Mouse (Mus musculus): ENCODE results near the gene Cdk5rap3. TPM values are rescaled to one million over a fixed set of nuclear protein-coding genes. Genes with fewer than 3 reads are reported as not detected.

Gene Cdk5rap3
- polyA plus RNA-seq, 1 experiment from 2014 or later: 91.7 TPM

DNA sequence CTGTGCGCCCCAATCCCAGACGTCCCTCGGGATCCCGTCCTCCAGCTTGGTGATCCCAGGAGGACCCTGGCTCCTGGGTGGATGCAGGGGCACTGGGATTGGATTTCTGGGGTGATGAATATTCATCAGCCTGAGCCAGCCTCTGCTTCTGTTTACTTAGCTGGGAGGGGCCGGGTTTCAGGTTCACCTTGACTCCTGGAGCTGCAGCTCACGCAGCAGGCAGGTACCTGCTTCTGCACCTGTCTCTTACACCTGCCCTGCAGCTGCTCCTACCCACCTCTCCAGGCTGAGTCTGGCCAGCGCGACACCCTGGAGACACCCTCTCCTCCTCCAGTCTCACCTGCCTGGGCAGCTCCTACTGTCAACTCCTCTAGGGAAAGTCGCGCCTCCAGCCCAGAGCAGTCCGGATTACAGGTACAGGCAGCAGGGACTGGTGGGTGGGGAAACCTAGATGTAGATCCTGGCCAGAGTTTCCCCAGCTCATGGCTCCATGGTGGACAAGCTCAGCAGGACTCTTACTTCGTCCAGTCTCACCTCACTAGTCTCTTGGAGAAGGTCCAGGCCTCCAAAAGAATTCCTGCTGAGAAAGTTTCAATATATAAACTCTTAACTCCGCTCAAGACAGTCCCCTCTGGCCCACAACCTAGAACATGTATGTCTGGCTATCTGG lies 12.9 kb upstream of the Cdk5rap3 start:
- no peak for ATAC-seq (replicated peaks)
- Histone ChIP-seq H3K9me3 (no peaks in the 10 kb centered on the region), H3K4me2 (no peak overlapping the region), H3K4me1 (no peaks in the 10 kb centered on the region), H3K4me3 (no peak overlapping the region), H3K27ac (no peak overlapping the region), H3K9ac (no peak overlapping the region), H3K36me3 (replicated peaks) (no peaks in the 10 kb centered on the region), H3K27me3 (replicated peaks) (peaks cover 18% of the 10 kb centered on the region; the same call in 1 of the 2 replicates)
- 13% methylated on average over 13 of the region's 13 CpGs for WGBS

DNA sequence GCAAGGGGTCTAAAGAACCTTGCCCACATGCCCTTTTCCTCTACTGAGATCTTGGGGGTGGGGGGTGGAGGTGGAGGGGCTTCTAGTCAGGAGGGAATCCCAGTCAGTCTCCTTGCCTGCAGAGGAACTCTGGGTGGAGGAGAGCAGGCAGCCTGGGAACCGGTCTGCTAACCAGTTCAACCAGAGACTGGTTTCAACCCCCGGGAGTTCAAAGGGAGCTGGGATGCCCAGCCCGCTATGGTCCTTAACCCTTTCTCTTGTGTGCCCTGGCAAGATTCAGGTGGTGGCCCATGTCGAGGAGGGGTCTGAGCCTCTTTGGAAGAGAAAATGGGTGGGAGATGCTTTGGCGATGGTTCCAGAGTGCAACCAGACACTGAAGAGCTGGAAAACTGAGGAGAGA lies 12.4 kb upstream of the Cdk5rap3 start:
- 6% methylated on average over 5 of the region's 5 CpGs for WGBS
- Histone ChIP-seq H3K27me3 (replicated peaks) (peaks cover 18% of the 10 kb centered on the region; the same call in 1 of the 2 replicates), H3K4me2 (no peak overlapping the region), H3K9ac (no peak overlapping the region), H3K4me1 (no peaks in the 10 kb centered on the region), H3K9me3 (no peaks in the 10 kb centered on the region), H3K36me3 (replicated peaks) (no peaks in the 10 kb centered on the region), H3K4me3 (no peak overlapping the region), H3K27ac (no peak overlapping the region)
- no peak for ATAC-seq (replicated peaks)

DNA sequence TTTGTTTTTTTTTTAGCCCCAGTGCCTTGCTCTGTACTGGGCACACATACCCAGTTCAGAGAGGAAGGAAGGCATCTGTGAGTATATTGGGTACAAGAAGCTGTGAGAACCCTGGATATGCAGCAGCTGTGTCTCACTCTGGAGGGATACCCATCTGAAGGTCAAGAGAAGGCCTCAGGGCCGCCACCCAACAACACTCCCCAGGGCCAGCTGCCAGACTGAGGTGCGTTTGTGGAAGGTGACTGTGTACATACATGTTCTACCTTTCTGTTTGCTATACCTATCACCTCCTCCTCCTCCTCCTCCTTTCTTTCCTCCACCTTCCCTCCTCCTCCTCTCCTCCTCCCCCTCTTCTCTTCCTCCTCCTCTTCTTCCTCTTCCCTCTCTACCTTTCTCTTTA lies 11.8 kb upstream of the Cdk5rap3 start, which contains the start of gene Prr15l:
Gene Prr15l (plus strand): TSS at position 17 of the 400 bp plus-strand sequence.
- H3K4me2 ChIP-seq: no peak within 1 kb of the TSS
- no peaks in the 10 kb centered on the region for H3K9me3 ChIP-seq
- no peaks in the 10 kb centered on the region for H3K4me1 ChIP-seq
- WGBS: 74% methylated on average over 2 of the region's 2 CpGs
- no peaks in the 10 kb centered on the region for H3K36me3 ChIP-seq (replicated peaks)
- H3K9ac ChIP-seq: no peak within 1 kb of the TSS
- H3K4me3 ChIP-seq: no peak within 1 kb of the TSS
- H3K27me3 ChIP-seq (replicated peaks): peaks cover 18% of the 10 kb centered on the region; the same call in 1 of the 2 replicates
- ATAC-seq (replicated peaks): no peak
- H3K27ac ChIP-seq: no peak within 1 kb of the TSS

DNA sequence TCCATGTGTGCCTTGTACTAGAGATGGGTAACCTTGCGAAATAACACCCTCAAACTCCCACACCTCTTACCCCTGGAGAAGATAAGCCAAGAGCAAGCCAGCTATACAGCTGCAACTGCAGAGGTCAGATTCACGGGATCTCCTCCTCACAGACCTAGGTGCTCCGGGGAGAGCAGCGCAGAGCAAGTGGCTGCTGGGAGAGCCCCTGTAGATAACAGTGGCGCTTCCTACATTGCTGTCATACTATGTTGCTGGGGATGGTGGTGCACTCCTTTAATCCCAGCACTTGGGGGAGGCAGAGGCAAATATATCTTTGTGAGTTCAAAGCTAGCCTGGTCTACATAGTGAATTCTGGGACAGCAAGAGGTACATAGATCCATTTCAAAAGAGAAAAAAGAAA lies 10.3 kb upstream of the Cdk5rap3 start:
- no peak overlapping the region for H3K27ac ChIP-seq
- H3K27me3 ChIP-seq (replicated peaks): peaks cover 18% of the 10 kb centered on the region; the same call in 1 of the 2 replicates

DNA sequence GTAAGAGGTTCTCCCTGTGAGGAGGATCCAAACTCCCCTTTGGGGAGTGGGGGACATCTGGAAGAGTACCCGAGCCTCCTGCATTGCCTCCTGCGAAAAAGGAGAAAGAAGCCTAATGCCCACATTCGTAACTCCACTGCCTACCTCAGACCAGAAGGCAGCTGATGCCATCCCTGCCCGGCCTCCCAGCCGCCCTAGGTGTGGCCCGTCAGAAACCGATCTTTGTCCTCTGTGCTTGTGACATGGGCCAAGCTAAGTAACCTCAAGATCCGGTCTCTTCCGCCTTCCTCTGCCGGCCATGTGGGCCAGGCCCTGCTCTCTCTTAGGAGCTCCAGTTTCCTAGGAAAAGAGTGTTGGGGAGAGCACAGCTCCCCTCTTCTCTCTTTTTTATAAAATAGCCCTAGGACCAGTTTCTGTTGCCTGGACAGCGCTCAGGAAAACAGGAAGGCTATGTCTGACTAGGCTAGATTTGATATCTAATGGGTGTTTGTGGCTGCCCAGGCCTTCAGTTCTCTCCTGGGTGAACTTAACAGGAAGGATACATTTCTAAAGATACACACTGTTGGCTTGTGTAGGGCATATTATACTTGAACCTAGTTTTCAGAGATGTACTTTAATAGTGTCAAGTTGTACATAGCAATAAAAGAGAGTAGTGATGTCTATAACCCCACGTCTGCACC lies 9.3 kb upstream of the Cdk5rap3 start:
- no peak for ATAC-seq (replicated peaks)
- H3K27me3 ChIP-seq (replicated peaks): peaks cover 18% of the 10 kb centered on the region; the same call in 1 of the 2 replicates
- H3K4me3 ChIP-seq: no peak overlapping the region

More for the DNA sequence above, 10.3 kb upstream of the Cdk5rap3 start:
- H3K4me3 ChIP-seq: no peak overlapping the region
- WGBS: 82% methylated on average over 5 of the region's 5 CpGs
- ATAC-seq (replicated peaks): no peak
- H3K9ac ChIP-seq: no peak overlapping the region
- no peaks in the 10 kb centered on the region for H3K9me3 ChIP-seq
- no peak overlapping the region for H3K4me2 ChIP-seq
- no peaks in the 10 kb centered on the region for H3K4me1 ChIP-seq
- no peaks in the 10 kb centered on the region for H3K36me3 ChIP-seq (replicated peaks)

DNA sequence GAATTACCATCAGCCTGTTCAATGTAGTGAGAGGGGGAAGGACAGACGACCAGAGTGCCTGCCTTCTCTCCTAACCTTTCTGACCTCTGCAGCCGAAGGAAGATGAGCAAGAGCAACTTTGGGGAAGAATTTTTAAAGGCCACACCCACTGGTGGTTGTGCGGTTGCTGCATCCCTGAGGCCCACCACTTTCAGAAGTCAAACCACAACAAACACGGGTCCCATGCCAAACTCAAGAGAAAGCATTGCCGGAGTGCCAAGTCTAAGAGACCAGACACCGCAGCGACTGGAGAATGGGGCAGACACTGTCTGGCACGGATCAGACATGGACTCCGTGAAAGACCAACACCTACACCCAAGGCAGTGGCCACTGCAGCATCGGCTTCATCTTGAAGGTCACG lies 8.6 kb upstream of the Cdk5rap3 start:
- Histone ChIP-seq H3K4me2 (no peak overlapping the region), H3K27ac (no peak overlapping the region), H3K9ac (no peak overlapping the region), H3K36me3 (replicated peaks) (no peaks in the 10 kb centered on the region), H3K4me3 (no peak overlapping the region), H3K27me3 (replicated peaks) (peaks cover 17% of the 10 kb centered on the region; the same call in 1 of the 2 replicates), H3K4me1 (no peaks in the 10 kb centered on the region), H3K9me3 (no peaks in the 10 kb centered on the region)
- 85% methylated on average over 11 of the region's 11 CpGs for WGBS
- no peak for ATAC-seq (replicated peaks)

More for the DNA sequence above, 9.3 kb upstream of the Cdk5rap3 start:
- no peak overlapping the region for H3K4me2 ChIP-seq
- no peaks in the 10 kb centered on the region for H3K4me1 ChIP-seq
- no peaks in the 10 kb centered on the region for H3K36me3 ChIP-seq (replicated peaks)
- WGBS: 82% methylated on average over 12 of the region's 12 CpGs
- H3K9ac ChIP-seq: no peak overlapping the region
- no peaks in the 10 kb centered on the region for H3K9me3 ChIP-seq
- H3K27ac ChIP-seq: no peak overlapping the region

DNA sequence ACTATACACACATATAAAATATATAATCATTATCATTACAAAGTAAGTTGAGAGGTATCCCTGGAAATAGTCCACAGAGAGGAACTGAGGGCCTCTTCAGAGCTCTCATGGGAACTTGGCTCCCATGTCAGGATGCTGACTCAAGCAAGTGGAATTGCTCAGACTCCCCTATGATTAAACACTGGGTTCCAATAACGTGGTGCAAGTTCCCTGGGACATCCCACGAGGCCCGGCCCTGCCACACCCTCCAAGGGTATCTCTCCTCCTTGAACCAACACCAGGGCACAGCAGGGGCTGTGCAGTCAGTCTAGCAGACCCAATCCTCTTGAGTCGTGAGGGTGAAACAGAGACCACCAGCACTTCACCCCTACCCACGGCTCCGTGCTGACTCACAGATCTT lies 2.7 kb upstream of the Cdk5rap3 start:
- H3K9ac ChIP-seq: no peak overlapping the region
- no peaks in the 10 kb centered on the region for H3K9me3 ChIP-seq
- no peaks in the 10 kb centered on the region for H3K27me3 ChIP-seq (replicated peaks)
- no peaks in the 10 kb centered on the region for H3K36me3 ChIP-seq (replicated peaks)
- no peak overlapping the region for H3K4me3 ChIP-seq
- WGBS: 53% methylated on average over 6 of the region's 6 CpGs
- peaks cover 13% of the 10 kb centered on the region for H3K4me1 ChIP-seq
- H3K27ac ChIP-seq: no peak overlapping the region
- H3K4me2 ChIP-seq: no peak overlapping the region
- no peak for ATAC-seq (replicated peaks)

DNA sequence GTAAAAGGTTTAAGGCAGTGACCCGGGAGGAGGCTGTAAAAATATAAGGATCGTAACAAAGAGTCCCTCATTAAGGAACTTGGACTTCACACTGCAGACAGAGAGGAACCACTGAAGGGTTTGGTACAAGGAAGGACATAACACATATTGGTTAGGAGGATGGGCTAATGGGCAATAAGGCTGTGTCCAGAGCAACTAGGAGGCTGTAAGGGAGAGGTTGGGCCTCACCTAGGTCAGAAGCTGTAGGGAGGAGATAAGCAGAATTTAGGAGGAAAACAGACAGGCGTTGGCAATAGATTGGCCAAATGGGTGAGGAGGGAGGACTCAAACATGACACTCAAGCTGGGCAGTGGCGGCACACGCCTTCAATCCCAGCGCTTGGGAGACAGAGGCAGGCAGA lies 1.1 kb upstream of the Cdk5rap3 start:
- H3K9ac ChIP-seq: no peak overlapping the region
- no peaks in the 10 kb centered on the region for H3K27me3 ChIP-seq (replicated peaks)
- H3K4me3 ChIP-seq: no peak overlapping the region
- no peak overlapping the region for H3K4me2 ChIP-seq
- H3K36me3 ChIP-seq (replicated peaks): no peaks in the 10 kb centered on the region
- no peak for ATAC-seq (replicated peaks)
- H3K27ac ChIP-seq: no peak overlapping the region
- H3K9me3 ChIP-seq: no peaks in the 10 kb centered on the region
- peaks cover 13% of the 10 kb centered on the region for H3K4me1 ChIP-seq
- 94% methylated on average over 6 of the region's 6 CpGs for whole genome bisulfite sequencing

DNA sequence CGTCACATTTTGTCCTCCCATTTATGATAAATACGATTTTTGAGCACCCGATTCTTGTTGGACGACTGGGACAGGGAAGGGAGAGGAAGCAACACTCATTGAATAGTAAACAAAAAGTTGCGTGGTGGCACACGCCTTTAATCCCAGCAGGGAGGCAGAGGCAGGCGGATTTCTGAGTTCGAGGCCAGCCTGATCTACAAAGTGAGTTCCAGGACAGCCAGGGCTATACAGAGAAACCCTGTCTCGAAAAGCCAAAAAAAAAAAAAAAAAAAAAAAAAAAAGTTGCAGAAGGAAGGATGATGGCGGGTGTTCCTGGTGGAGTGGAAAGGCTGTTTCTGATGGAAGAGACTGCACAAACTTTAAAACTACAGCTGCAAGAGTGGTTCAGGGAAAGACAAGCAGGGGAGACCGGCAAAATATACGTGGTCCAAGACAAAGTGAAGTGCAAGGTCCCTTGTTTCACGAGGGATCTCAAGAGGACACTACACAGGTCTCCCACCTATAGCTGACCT lies 645 bp upstream of the Cdk5rap3 start:
- peak overlapping the region; percentile 84 for H3K4me2 ChIP-seq
- peaks cover 13% of the 10 kb centered on the region for H3K4me1 ChIP-seq
- no peaks in the 10 kb centered on the region for H3K9me3 ChIP-seq
- H3K9ac ChIP-seq: no peak overlapping the region
- no peak overlapping the region for H3K27ac ChIP-seq
- H3K36me3 ChIP-seq (replicated peaks): no peaks in the 10 kb centered on the region
- WGBS: 32% methylated on average over 13 of the region's 13 CpGs
- no peaks in the 10 kb centered on the region for H3K27me3 ChIP-seq (replicated peaks)
- peak; percentile 21; the same call in 1 of the 2 replicates for ATAC-seq (replicated peaks)
- peak overlapping the region; percentile 62 for H3K4me3 ChIP-seq

DNA sequence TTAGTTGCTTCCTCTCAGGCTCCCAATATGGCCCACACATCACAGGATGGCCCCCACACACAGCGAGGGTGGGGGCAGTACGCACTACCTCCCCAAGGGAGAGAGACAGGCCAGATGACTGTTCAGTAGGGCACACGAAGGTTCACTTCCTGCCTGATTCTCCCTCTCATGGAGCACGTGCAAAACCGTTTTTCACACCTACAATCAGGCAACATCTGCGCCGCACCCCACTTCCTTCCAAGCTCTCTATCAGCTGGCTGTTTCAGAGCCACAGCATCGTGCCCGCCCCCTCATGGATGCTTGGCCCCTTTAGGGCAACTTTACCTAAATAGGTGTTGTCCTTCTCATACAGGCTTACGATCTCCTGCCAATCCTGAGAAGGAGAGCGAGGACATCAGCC lies 3.6 kb downstream of the Cdk5rap3 start:
- WGBS: 91% methylated on average over 11 of the region's 11 CpGs
- Histone ChIP-seq H3K9me3 (no peaks in the 10 kb centered on the region), H3K27me3 (replicated peaks) (no peaks in the 10 kb centered on the region), H3K4me2 (no peak overlapping the region), H3K4me3 (no peak overlapping the region), H3K9ac (no peak overlapping the region), H3K36me3 (replicated peaks) (no peaks in the 10 kb centered on the region), H3K27ac (no peak overlapping the region), H3K4me1 (peaks cover 19% of the 10 kb centered on the region)
- no peak for ATAC-seq (replicated peaks)

DNA sequence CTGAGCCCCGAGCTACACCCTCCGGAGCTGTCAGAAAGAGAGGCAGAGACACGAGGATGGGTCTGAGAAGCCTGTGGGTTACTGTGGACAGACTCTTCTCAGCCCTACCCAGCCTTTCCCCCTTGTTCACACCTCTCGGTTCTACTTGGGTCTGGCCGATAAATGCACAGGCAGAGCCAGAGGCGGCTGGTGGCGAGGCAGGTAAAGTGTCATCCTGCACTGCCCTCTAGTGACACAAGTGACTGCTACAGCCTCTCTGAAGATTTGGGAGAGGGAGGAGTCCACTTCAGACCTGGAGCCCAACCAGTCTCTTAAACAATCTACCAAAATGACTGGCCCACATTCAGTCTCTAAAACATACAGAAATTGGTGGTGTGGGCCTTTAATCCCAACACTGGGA lies 6.3 kb downstream of the Cdk5rap3 start:
- Histone ChIP-seq H3K36me3 (replicated peaks) (no peaks in the 10 kb centered on the region), H3K4me3 (no peak overlapping the region), H3K4me2 (no peak overlapping the region), H3K27me3 (replicated peaks) (no peaks in the 10 kb centered on the region), H3K9ac (no peak overlapping the region), H3K27ac (no peak overlapping the region), H3K9me3 (no peaks in the 10 kb centered on the region), H3K4me1 (peaks cover 25% of the 10 kb centered on the region)
- ATAC-seq (replicated peaks): peak; percentile 66
- WGBS: 22% methylated on average over 7 of the region's 7 CpGs

DNA sequence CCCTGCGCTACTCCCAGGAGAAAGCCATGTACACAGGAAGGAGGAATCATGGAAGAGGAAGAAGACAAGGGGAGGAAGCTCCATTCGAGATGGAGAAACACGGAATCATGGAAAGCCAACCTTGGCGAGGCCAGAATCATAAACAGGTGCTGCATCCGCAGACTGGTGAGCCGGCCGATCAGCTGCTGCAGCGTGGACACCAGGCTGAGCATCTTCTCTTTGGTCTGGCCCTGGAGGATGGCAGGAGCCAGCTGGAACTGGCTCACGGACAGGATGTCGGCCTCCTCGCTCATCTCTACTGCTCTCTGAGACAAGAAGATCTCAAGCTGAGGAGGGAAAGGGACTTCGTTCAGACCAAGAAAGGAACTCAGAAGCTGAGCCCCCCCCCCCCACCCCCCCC lies 7.7 kb downstream of the Cdk5rap3 start:
- Histone ChIP-seq H3K4me3 (no peak overlapping the region), H3K27me3 (replicated peaks) (no peaks in the 10 kb centered on the region), H3K9me3 (no peaks in the 10 kb centered on the region), H3K36me3 (replicated peaks) (no peaks in the 10 kb centered on the region), H3K4me1 (peaks cover 23% of the 10 kb centered on the region), H3K9ac (no peak overlapping the region), H3K4me2 (no peak overlapping the region), H3K27ac (no peak overlapping the region)
- WGBS: 87% methylated on average over 12 of the region's 12 CpGs
- no peak for ATAC-seq (replicated peaks)

Data from midbrain, embryonic 15.5 days (tissue).